Mouse (Mus musculus) spleen, adult 2 months (tissue): ENCODE measurements at regions not wholly inside any gene's neighbourhood (a gene's known extent, or its start where the extent isn't known, plus 50 kb on each side); places are given as distances from the start of the nearest gene placed in this dataset.

Experiments
- CTCF ChIP-seq: fragments of 200-500 bp; IDR thresholded peaks from 2 replicates; pipeline ENCODE4 v1.5.1; 2011; ENCODE audit warnings: mild to moderate bottlenecking, inconsistent platforms; ENCODE audit not compliant: insufficient read depth, insufficient read length, insufficient replicate concordance; ENCODE audit errors: extremely low read depth
- POLR2A ChIP-seq: fragments of 200-500 bp; IDR thresholded peaks from 2 replicates; pipeline ENCODE4 v1.6.1; 2011; ENCODE audit warnings: low read depth, low read length, inconsistent platforms

DNA sequence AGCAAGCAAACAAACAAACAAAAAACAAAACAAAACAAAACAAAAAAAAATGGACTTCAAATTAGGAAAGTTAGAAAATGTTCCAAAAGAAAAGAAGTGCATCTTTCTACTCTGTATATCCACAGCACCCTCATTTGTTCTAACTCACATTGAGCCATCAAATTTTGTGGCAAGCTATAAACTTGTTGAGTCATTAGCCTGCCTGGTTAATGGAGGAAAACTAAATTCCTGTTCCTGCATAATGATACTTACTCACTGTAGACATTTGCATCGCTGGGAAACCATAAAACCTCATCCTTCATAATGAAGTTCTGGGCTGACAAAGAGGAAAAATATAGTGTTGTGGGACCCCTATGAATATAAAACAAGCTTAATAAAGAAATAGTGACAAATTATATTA, 891.5 kb downstream of the Car8 start:
- no peak for TF ChIP-seq POLR2A
- TF ChIP-seq CTCF = no peak
